Mouse (Mus musculus): ENCODE results near the gene Zup1.
"Not testable (repeated sequence)": the region's sequence is repeated elsewhere in the genome, so short reads cannot be mapped to it uniquely, and the experiment has no call there.

Zup1 gene

GRCm38 (mm10) chr10:33950803-33951583, at the start of gene Zup1:
Gene Zup1, minus strand, starts transcription at chr10:33951269.
- DNase-seq: peak; percentile 81

GRCm38 (mm10) chr10:33998397-33998796, 47.3 kb upstream of the Zup1 start:
- no peak for DNase-seq

GRCm38 (mm10) chr10:33996686-33997085, 45.6 kb upstream of the Zup1 start:
- not testable (repeated sequence) for DNase-seq

GRCm38 (mm10) chr10:33986771-33987170, 35.7 kb upstream of the Zup1 start:
- peak; percentile 76 for DNase-seq

GRCm38 (mm10) chr10:33974781-33975494, 23.9 kb upstream of the Zup1 start:
- no peak for DNase-seq

GRCm38 (mm10) chr10:33952509-33952908, 1.4 kb upstream of the Zup1 start:
- DNase-seq: no peak

- DNase-seq: no peak
These were observed 4.7 kb downstream of the Zup1 start for GRCm38 (mm10) chr10:33946336-33946735.

GRCm38 (mm10) chr10:33945390-33945789, 5.7 kb downstream of the Zup1 start:
- DNase-seq: no peak

- DNase-seq: no peak
These were observed 10.4 kb downstream of the Zup1 start for GRCm38 (mm10) chr10:33940702-33941101.

GRCm38 (mm10) chr10:33905489-33905888, 45.6 kb downstream of the Zup1 start:
- no peak for DNase-seq

- peak; percentile 1 for DNase-seq
These were observed 46.3 kb downstream of the Zup1 start, which contains the start of gene Rsph4a for GRCm38 (mm10) chr10:33904530-33905481. Gene Rsph4a, plus strand, starts transcription at chr10:33905111.

GRCm38 (mm10) chr10:33901520-33901919, 49.5 kb downstream of the Zup1 start:
- not testable (repeated sequence) for DNase-seq

- not testable (repeated sequence) for DNase-seq
These were observed 68.7 kb downstream of the Zup1 start for GRCm38 (mm10) chr10:33882411-33882810.

GRCm38 (mm10) chr10:33872672-33873398, 78.2 kb downstream of the Zup1 start:
- DNase-seq: no peak

GRCm38 (mm10) chr10:33870441-33870840, 80.6 kb downstream of the Zup1 start:
- no peak for DNase-seq
